Mouse (Mus musculus): ENCODE results near the gene Ccl6. TPM values are rescaled to one million over a fixed set of nuclear protein-coding genes. Genes with fewer than 3 reads are reported as not detected.

Gene Ccl6
- polyA plus RNA-seq, 1 experiment from 2014 or later: 3.4 TPM

GRCm38 (mm10) chr11:83570189-83570588 lies 22.7 kb downstream of the Ccl6 start:
- H3K4me2 ChIP-seq (ENCODE audit: low read length): no peak overlapping the region
- no peak for ATAC-seq
- H3K27ac ChIP-seq (ENCODE audit: low read depth, low read length): no peak overlapping the region
- no peaks in the 10 kb centered on the region for H3K9me3 ChIP-seq (ENCODE audit: control insufficient read depth, low read length)
- H3K4me3 ChIP-seq (ENCODE audit: low read length): no peak overlapping the region
- no peak overlapping the region for H3K9ac ChIP-seq (ENCODE audit: low read depth, low read length)
- no peaks in the 10 kb centered on the region for H3K36me3 ChIP-seq (ENCODE audit: control insufficient read depth, insufficient read depth, low read length)
- WGBS: 84% methylated on average over 2 of the region's 2 CpGs
- no peaks in the 10 kb centered on the region for H3K4me1 ChIP-seq (ENCODE audit: control insufficient read depth, insufficient read depth, low read depth, low read length)
- no peaks in the 10 kb centered on the region for H3K27me3 ChIP-seq (replicated peaks; ENCODE audit: control insufficient read depth, insufficient read depth, low read length)

GRCm38 (mm10) chr11:83569249-83569648 lies 23.6 kb downstream of the Ccl6 start:
- WGBS: 95% methylated on average over 7 of the region's 7 CpGs
- Histone ChIP-seq H3K9me3 (ENCODE audit: control insufficient read depth, low read length) (no peaks in the 10 kb centered on the region), H3K27ac (ENCODE audit: low read depth, low read length) (no peak overlapping the region), H3K4me1 (ENCODE audit: control insufficient read depth, insufficient read depth, low read depth, low read length) (no peaks in the 10 kb centered on the region), H3K9ac (ENCODE audit: low read depth, low read length) (no peak overlapping the region), H3K4me2 (ENCODE audit: low read length) (no peak overlapping the region), H3K27me3 (replicated peaks; ENCODE audit: control insufficient read depth, insufficient read depth, low read length) (no peaks in the 10 kb centered on the region), H3K4me3 (ENCODE audit: low read length) (no peak overlapping the region), H3K36me3 (ENCODE audit: control insufficient read depth, insufficient read depth, low read length) (no peaks in the 10 kb centered on the region)
- no peak for ATAC-seq

GRCm38 (mm10) chr11:83568786-83569185 lies 24.1 kb downstream of the Ccl6 start:
- H3K9ac ChIP-seq (ENCODE audit: low read depth, low read length): no peak overlapping the region
- H3K27ac ChIP-seq (ENCODE audit: low read depth, low read length): no peak overlapping the region
- H3K4me1 ChIP-seq (ENCODE audit: control insufficient read depth, insufficient read depth, low read depth, low read length): no peaks in the 10 kb centered on the region
- H3K9me3 ChIP-seq (ENCODE audit: control insufficient read depth, low read length): no peaks in the 10 kb centered on the region
- ATAC-seq: no peak
- no peaks in the 10 kb centered on the region for H3K27me3 ChIP-seq (replicated peaks; ENCODE audit: control insufficient read depth, insufficient read depth, low read length)
- 91% methylated on average over 3 of the region's 3 CpGs for WGBS
- no peak overlapping the region for H3K4me2 ChIP-seq (ENCODE audit: low read length)
- H3K36me3 ChIP-seq (ENCODE audit: control insufficient read depth, insufficient read depth, low read length): no peaks in the 10 kb centered on the region
- H3K4me3 ChIP-seq (ENCODE audit: low read length): no peak overlapping the region

- Histone ChIP-seq H3K27ac (ENCODE audit: low read depth, low read length) (no peak overlapping the region), H3K9ac (ENCODE audit: low read depth, low read length) (no peak overlapping the region), H3K36me3 (ENCODE audit: control insufficient read depth, insufficient read depth, low read length) (no peaks in the 10 kb centered on the region), H3K27me3 (replicated peaks; ENCODE audit: control insufficient read depth, insufficient read depth, low read length) (no peaks in the 10 kb centered on the region), H3K4me2 (ENCODE audit: low read length) (no peak overlapping the region), H3K4me3 (ENCODE audit: low read length) (no peak overlapping the region), H3K9me3 (ENCODE audit: control insufficient read depth, low read length) (no peaks in the 10 kb centered on the region), H3K4me1 (ENCODE audit: control insufficient read depth, insufficient read depth, low read depth, low read length) (no peaks in the 10 kb centered on the region)
- ATAC-seq: no peak
- WGBS: 95% methylated on average over 9 of the region's 9 CpGs
Measured at GRCm38 (mm10) chr11:83568061-83568460, 24.8 kb downstream of the Ccl6 start.

- no peak overlapping the region for H3K4me2 ChIP-seq (ENCODE audit: low read length)
- no peaks in the 10 kb centered on the region for H3K9me3 ChIP-seq (ENCODE audit: control insufficient read depth, low read length)
- H3K27me3 ChIP-seq (replicated peaks; ENCODE audit: control insufficient read depth, insufficient read depth, low read length): no peaks in the 10 kb centered on the region
- H3K4me1 ChIP-seq (ENCODE audit: control insufficient read depth, insufficient read depth, low read depth, low read length): no peaks in the 10 kb centered on the region
- ATAC-seq: no peak
- H3K4me3 ChIP-seq (ENCODE audit: low read length): no peak overlapping the region
- no peak overlapping the region for H3K9ac ChIP-seq (ENCODE audit: low read depth, low read length)
- no peaks in the 10 kb centered on the region for H3K36me3 ChIP-seq (ENCODE audit: control insufficient read depth, insufficient read depth, low read length)
- no peak overlapping the region for H3K27ac ChIP-seq (ENCODE audit: low read depth, low read length)
- WGBS: 75% methylated on average over 7 of the region's 7 CpGs
Measured at GRCm38 (mm10) chr11:83567311-83567710, 25.6 kb downstream of the Ccl6 start.

- no peak for ATAC-seq
- no peaks in the 10 kb centered on the region for H3K9me3 ChIP-seq (ENCODE audit: control insufficient read depth, low read length)
- H3K4me3 ChIP-seq (ENCODE audit: low read length): no peak overlapping the region
- H3K4me2 ChIP-seq (ENCODE audit: low read length): no peak overlapping the region
- H3K36me3 ChIP-seq (ENCODE audit: control insufficient read depth, insufficient read depth, low read length): no peaks in the 10 kb centered on the region
- no peak overlapping the region for H3K27ac ChIP-seq (ENCODE audit: low read depth, low read length)
- H3K27me3 ChIP-seq (replicated peaks; ENCODE audit: control insufficient read depth, insufficient read depth, low read length): no peaks in the 10 kb centered on the region
- no peak overlapping the region for H3K9ac ChIP-seq (ENCODE audit: low read depth, low read length)
- H3K4me1 ChIP-seq (ENCODE audit: control insufficient read depth, insufficient read depth, low read depth, low read length): no peaks in the 10 kb centered on the region
Measured at GRCm38 (mm10) chr11:83566617-83567016, 26.3 kb downstream of the Ccl6 start.

GRCm38 (mm10) chr11:83563754-83564153 lies 29.1 kb downstream of the Ccl6 start:
- 80% methylated on average over 2 of the region's 2 CpGs for WGBS
- H3K27me3 ChIP-seq (replicated peaks; ENCODE audit: control insufficient read depth, insufficient read depth, low read length): no peaks in the 10 kb centered on the region
- H3K9me3 ChIP-seq (ENCODE audit: control insufficient read depth, low read length): no peaks in the 10 kb centered on the region
- H3K9ac ChIP-seq (ENCODE audit: low read depth, low read length): no peak overlapping the region
- H3K36me3 ChIP-seq (ENCODE audit: control insufficient read depth, insufficient read depth, low read length): no peaks in the 10 kb centered on the region
- no peak overlapping the region for H3K27ac ChIP-seq (ENCODE audit: low read depth, low read length)
- H3K4me2 ChIP-seq (ENCODE audit: low read length): no peak overlapping the region
- H3K4me1 ChIP-seq (ENCODE audit: control insufficient read depth, insufficient read depth, low read depth, low read length): no peaks in the 10 kb centered on the region
- no peak for ATAC-seq
- no peak overlapping the region for H3K4me3 ChIP-seq (ENCODE audit: low read length)

- ATAC-seq: no peak
- Histone ChIP-seq H3K27me3 (replicated peaks; ENCODE audit: control insufficient read depth, insufficient read depth, low read length) (no peaks in the 10 kb centered on the region), H3K4me2 (ENCODE audit: low read length) (no peak overlapping the region), H3K4me1 (ENCODE audit: control insufficient read depth, insufficient read depth, low read depth, low read length) (no peaks in the 10 kb centered on the region), H3K27ac (ENCODE audit: low read depth, low read length) (no peak overlapping the region), H3K9ac (ENCODE audit: low read depth, low read length) (no peak overlapping the region), H3K36me3 (ENCODE audit: control insufficient read depth, insufficient read depth, low read length) (no peaks in the 10 kb centered on the region), H3K9me3 (ENCODE audit: control insufficient read depth, low read length) (no peaks in the 10 kb centered on the region), H3K4me3 (ENCODE audit: low read length) (no peak overlapping the region)
- 77% methylated on average over 6 of the region's 6 CpGs for WGBS
Measured at GRCm38 (mm10) chr11:83562311-83562887, 30.5 kb downstream of the Ccl6 start.

- Histone ChIP-seq H3K4me1 (ENCODE audit: control insufficient read depth, insufficient read depth, low read depth, low read length) (peaks cover 4% of the 10 kb centered on the region), H3K9me3 (ENCODE audit: control insufficient read depth, low read length) (no peaks in the 10 kb centered on the region), H3K9ac (ENCODE audit: low read depth, low read length) (no peak overlapping the region), H3K4me2 (ENCODE audit: low read length) (no peak overlapping the region), H3K36me3 (ENCODE audit: control insufficient read depth, insufficient read depth, low read length) (no peaks in the 10 kb centered on the region), H3K27me3 (replicated peaks; ENCODE audit: control insufficient read depth, insufficient read depth, low read length) (no peaks in the 10 kb centered on the region), H3K4me3 (ENCODE audit: low read length) (no peak overlapping the region), H3K27ac (ENCODE audit: low read depth, low read length) (no peak overlapping the region)
- WGBS: 81% methylated on average over 6 of the region's 6 CpGs
- no peak for ATAC-seq
Measured at GRCm38 (mm10) chr11:83560405-83560804, 32.5 kb downstream of the Ccl6 start.

GRCm38 (mm10) chr11:83557074-83557473 lies 35.8 kb downstream of the Ccl6 start:
- no peak for ATAC-seq
- H3K9me3 ChIP-seq (ENCODE audit: control insufficient read depth, low read length): no peaks in the 10 kb centered on the region
- no peaks in the 10 kb centered on the region for H3K36me3 ChIP-seq (ENCODE audit: control insufficient read depth, insufficient read depth, low read length)
- peaks cover 4% of the 10 kb centered on the region for H3K4me1 ChIP-seq (ENCODE audit: control insufficient read depth, insufficient read depth, low read depth, low read length)
- H3K27ac ChIP-seq (ENCODE audit: low read depth, low read length): no peak overlapping the region
- WGBS: 40% methylated on average over 10 of the region's 10 CpGs
- no peak overlapping the region for H3K4me3 ChIP-seq (ENCODE audit: low read length)
- no peak overlapping the region for H3K4me2 ChIP-seq (ENCODE audit: low read length)
- no peak overlapping the region for H3K9ac ChIP-seq (ENCODE audit: low read depth, low read length)
- no peaks in the 10 kb centered on the region for H3K27me3 ChIP-seq (replicated peaks; ENCODE audit: control insufficient read depth, insufficient read depth, low read length)
